Mouse (Mus musculus) frontal cortex, postnatal 10 days (tissue): ENCODE measurements around the gene Sugct.

Experiments used
- DNase-seq, 2 experiments: peaks; one replicate each; pipeline ENCODE4 v3.0.0; 2022; ENCODE audit warnings: low spot score in 2 of 2, mixed read lengths in 1 of 2

Sugct gene

GRCm38 (mm10) chr13:17038341-17038740, 657.0 kb downstream of the Sugct start:
- DNase-seq: no peak

DNA sequence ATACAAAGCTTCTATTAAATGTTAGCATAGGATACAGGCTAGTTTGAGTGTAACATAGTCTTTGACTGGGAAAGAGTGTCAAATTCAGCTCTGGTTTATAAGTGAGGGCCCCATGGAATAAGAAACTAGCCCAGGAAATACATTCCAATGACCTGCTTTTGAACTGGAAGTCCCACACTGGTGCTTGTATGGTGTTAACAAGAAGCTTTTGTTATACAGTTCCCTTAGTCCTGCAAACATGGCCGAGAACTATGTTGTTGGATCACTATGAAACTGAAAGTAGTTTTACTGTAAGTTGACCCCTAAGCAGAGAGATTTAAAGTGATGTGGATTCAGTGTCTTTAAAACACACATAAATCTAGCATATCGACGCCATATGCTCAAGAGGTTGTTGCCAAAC, 657.5 kb downstream of the Sugct start:
- no peak for DNase-seq

- DNase-seq: no peak
Measured at GRCm38 (mm10) chr13:17030761-17031160, 664.6 kb downstream of the Sugct start.

DNA sequence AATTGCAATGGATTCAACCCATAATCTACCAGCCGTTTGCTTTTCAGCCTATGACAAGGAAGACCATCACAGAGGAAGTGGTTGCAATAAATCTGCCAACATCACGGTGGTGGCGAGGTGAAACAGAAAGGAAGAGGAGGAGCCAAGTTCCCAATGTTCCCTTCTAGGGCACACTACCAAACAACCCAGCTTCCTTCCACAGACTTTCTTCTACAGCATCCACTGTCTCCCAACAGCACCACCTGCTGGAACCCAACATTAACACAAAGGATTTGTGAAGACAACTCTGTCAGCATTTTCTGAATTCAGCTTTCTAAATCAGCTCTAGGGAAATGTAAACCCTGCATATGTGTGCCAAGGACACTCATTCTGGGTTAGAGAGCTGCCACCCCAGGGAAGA, 666.8 kb downstream of the Sugct start:
- DNase-seq: peak; percentile 5 to 33

- no peak for DNase-seq
Measured at GRCm38 (mm10) chr13:17027846-17028529, 667.4 kb downstream of the Sugct start.

DNA sequence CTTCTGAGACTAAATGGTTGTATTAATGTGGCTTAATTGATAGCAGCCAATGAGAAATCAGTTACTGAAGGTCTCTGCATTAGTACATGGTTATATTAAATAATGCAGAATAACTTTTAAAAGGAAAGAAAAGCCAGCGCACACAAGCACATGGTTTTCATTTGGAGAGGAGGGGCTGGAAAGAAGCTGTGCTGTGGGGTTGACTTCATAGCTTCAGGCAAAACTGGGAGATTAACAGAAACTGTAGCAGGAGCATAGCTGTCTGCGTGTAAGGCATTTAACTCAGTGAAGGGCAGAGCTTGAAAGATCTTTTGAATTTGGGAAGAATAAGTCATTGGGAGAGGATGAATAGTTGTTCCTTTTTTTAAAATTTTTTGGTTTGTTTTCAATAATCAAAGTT, 668.4 kb downstream of the Sugct start:
- no peak for DNase-seq

GRCm38 (mm10) chr13:16996464-16996863, 698.9 kb downstream of the Sugct start:
- DNase-seq: no peak

GRCm38 (mm10) chr13:16995321-16995720, 700.0 kb downstream of the Sugct start:
- DNase-seq: no peak

GRCm38 (mm10) chr13:16977743-16978142, 717.6 kb downstream of the Sugct start:
- DNase-seq: peak; percentile 31 to 58

- no peak for DNase-seq
Measured at GRCm38 (mm10) chr13:16971277-16971676, 724.1 kb downstream of the Sugct start.

DNA sequence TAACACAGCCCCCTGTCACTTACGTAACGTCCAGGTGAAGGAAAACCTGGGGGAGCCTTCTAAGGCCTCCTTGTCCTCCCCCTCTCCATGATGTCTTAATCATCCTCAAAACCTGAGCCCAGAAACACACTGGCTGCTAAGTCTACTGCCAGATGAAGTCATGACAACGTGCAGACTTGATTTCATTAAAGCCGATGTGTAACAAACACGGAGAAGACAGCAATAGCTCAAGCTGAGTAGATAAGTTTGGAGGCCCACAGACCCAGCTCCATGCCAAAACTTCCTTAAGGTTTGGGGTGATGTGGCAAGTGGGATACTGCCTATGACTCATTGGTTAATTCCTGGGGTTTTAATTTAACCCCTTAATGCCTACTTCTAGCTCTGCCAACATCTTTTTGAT, 726.4 kb downstream of the Sugct start:
- no peak for DNase-seq

GRCm38 (mm10) chr13:16964823-16965475, 730.4 kb downstream of the Sugct start:
- DNase-seq: no peak

DNA sequence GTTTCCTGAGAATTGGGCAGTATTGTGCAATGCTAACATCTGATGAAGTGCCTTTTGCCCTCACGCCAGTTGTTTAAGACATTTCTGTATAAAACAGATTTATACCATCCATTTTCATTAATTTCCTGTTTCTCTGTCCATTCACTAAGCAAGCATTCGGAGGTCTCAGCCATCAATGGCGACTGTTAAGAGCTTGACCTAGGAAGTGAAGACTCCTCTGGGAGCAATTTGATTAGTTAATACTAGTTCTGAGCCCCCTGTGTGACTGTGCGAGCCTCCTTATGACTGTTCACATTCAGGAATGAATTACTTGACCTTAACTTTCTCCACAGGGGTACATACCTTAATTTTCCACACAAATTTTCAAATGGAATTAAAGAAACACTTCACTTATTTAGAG, 743.3 kb downstream of the Sugct start:
- no peak for DNase-seq

- no peak for DNase-seq
Measured at GRCm38 (mm10) chr13:16939466-16939811, 755.9 kb downstream of the Sugct start.

GRCm38 (mm10) chr13:16938552-16939465, 756.5 kb downstream of the Sugct start:
- no peak for DNase-seq

GRCm38 (mm10) chr13:16937422-16938202, 757.7 kb downstream of the Sugct start:
- no peak for DNase-seq

GRCm38 (mm10) chr13:16935029-16935428, 760.3 kb downstream of the Sugct start:
- no peak for DNase-seq

DNA sequence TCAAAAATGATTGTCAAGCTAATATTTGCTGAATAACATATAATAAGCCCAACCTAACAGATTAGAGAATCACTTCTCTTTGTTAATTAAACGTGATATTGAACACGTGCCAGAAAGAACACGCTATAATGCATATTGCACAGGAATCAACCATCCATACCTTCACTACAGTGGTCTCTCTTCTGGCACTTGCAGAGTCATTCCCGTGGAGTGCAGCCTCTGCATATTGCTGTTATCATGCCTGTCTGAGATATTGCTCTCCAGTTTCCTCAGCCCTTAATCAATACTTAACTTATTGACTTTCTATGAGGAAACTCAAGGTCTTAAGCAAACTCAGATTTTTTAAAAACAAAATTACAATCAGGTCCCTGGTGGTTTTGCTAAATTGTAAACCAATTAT, 761.8 kb downstream of the Sugct start:
- DNase-seq: no peak

DNA sequence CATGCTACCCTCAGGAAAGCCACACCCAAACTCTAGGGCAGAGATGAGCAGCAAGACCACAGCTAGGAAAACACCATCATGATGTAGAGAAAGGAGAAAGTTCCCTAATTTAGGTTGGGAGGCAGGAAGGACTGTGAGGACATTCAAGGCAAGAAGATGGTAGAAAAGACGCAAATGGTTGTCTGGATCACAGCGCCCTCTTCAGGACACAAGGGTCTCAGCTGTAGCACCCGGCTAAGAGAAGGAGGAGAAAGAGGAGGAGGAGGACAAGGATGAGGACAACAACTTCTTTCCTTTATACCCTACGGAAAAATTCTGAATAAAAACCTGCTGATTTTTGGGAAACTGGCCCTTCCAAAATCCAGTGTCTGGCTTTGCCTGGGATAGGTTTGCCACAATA, 774.0 kb downstream of the Sugct start:
- DNase-seq: no peak

- no peak for DNase-seq
Measured at GRCm38 (mm10) chr13:16915697-16916096, 779.7 kb downstream of the Sugct start.

DNA sequence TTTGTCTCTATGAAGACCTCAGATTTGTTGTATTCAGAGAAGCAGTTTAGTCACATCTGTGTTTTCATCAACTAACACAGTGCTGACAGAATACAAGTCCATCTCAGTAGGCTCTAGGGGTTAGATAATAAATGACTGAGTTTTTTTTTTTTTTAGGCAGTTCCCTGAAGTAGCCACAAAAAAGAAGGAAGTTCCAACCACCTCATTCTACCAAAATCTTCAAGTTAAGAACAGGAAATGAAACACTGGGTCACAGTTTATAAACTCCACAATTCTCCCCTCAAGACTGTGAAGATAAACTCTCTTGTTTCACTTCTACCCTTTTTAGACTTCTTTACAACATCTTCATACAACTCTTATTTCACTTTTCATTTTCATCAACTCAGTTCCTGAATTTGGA, 783.1 kb downstream of the Sugct start:
- no peak for DNase-seq

DNA sequence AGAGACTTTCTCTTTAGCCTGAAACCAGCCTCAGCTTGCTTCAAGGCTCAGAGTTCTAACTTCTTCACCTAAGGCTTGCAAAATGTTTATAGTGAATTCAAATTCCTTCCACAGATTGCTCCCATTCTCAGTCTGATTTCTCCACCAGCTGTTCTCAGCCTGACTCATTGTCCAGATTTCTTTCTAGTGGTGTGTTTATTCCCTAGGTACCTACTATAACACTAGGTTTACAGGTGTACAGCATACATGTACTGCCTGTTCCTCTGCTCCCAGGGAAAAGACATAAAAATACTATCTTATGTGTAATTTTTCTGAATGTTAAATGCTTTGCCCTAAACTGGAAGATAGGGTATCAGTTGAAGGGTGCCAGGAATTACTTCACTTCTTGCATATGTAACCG, 788.4 kb downstream of the Sugct start:
- no peak for DNase-seq
